Mouse (Mus musculus) large intestine, adult 2 months (tissue): ENCODE measurements around the gene Tmem139. TPM values are rescaled to one million over a fixed set of nuclear protein-coding genes. Genes with fewer than 3 reads are reported as not detected.

ENCODE experiments used
- DNase-seq: peaks from one replicate; pipeline ENCODE4 v3.0.0-alpha.2; 2012; ENCODE audit warnings: low read depth, low spot score
- WGBS: fragments of 180-500 bp; shearing (Covaris S2); methylation state at CpG from one replicate; pipeline ENCODE4 v1.1.7; 2018; 5-methylcytosine and 5-hydroxymethylcytosine counted together
- polyA plus RNA-seq: library from polyadenylated mRNA; depleted of rRNA; stranded (reverse); fragments of >200 nt; gene quantifications from 2 replicates; pipeline ENCODE4 v1.2.3, GENCODE M21; 2012; rRNA removed

Tmem139 gene
- 20.6 and 34.9 TPM in 2 replicates for polyA plus RNA-seq

DNA sequence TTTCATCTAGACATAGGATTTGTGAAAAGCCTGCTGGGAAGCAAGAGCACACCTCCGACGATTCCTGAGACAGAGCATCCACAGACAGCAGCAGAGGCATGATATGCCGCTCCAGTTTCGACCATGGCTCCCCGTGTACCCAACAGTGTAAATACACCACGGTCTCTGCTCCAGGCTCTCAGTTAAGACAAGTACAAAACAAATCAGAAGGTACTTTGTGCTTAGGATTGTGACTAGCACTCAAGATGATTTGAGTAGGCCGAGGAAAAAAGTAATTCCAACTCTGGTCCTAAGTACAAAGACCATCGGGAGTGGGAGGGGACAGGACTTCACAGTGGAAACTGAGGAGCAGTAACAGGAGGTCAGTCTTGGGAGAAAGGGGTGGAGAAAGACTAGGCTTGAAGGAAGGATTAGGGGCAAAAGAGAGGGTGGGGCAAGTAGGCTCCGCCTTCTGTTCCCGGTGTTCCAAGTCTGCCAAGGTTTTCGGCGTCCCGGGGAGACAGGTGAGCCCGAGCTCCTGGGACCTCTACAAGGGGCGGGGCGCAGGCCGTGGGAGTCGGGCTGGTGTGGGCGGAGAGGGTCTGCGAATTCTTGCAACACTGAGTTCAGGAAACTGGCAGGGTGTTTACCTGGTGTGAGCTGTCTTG is at the start of gene Tmem139:
Gene Tmem139 (plus strand): TSS at position 447 of the 647 bp plus-strand sequence.
- 15% methylated on average over 20 of the region's 20 CpGs for WGBS
- peak; percentile 86 for DNase-seq

DNA sequence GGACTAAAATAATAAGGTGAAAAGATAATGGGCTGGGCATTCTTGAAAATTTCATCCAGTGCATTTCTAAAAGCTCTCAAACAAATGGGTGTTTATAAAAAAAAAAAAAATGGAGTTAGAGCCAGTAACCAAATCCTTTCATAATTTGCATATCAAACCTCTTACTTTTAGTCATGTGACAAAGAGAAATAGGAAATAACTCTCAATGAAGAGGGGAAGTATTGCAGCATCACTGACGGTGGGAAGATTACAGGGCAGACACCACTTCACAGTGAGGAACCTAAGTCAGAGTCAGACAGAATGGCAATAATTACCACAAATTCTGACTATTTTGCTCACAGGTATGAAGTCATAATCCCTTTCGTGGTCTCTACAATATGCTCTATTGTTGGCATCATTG is 46.7 kb upstream of the Tmem139 start, which contains the start of gene Tas2r144:
Gene Tas2r144 (plus strand): TSS at position 301 of the 400 bp plus-strand sequence.
- WGBS = 75% methylated on average over 2 of the region's 2 CpGs
- no peak for DNase-seq

DNA sequence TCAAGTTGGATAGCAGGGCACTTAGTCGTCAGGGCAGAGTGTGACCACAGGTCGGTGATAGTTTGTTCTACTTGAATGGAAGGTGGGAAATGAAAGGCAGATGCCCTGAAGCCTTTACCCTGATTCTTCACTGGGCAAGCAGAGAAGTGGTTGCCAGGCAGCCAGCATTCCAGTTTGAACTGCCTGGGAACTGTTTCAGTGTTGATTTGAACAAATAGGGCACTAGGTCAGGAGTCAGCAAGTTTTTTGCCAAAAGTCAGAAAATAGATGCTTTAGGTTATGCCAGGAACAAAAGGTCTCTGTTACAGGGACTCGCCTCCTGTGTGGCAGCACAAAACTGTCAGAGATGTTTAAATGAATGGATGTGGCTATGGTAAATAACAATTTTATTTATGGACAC is 39.5 kb upstream of the Tmem139 start:
- no peak for DNase-seq
- WGBS = 52% methylated on average over 3 of the region's 3 CpGs

GRCm38 (mm10) chr6:42225046-42225445 is 36.7 kb upstream of the Tmem139 start:
- 51% methylated on average over 4 of the region's 4 CpGs for WGBS
- no peak for DNase-seq

GRCm38 (mm10) chr6:42227240-42228101 is 34.3 kb upstream of the Tmem139 start:
- 9% methylated on average over 17 of the region's 17 CpGs for WGBS
- DNase-seq = no peak

DNA sequence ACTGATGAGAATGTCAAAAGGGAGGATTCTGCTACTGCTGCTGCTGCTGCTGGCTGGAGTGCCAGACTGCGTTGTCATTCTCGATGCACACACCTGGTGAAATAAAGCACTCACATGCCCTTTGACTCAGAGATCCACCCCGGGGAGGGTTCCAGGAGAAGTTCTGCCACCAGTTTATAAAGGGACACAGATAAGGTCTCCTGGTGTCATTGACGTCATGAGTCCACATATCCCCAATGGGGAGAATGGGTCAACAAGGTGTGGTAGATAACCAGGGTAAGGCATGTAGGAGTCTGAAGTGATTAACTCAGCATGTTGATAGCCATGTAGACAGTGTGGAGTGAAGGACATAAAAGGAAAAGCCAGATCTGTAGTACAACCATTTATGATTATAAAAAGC is 32.2 kb upstream of the Tmem139 start:
- WGBS = 22% methylated on average over 4 of the region's 4 CpGs
- DNase-seq = no peak

DNA sequence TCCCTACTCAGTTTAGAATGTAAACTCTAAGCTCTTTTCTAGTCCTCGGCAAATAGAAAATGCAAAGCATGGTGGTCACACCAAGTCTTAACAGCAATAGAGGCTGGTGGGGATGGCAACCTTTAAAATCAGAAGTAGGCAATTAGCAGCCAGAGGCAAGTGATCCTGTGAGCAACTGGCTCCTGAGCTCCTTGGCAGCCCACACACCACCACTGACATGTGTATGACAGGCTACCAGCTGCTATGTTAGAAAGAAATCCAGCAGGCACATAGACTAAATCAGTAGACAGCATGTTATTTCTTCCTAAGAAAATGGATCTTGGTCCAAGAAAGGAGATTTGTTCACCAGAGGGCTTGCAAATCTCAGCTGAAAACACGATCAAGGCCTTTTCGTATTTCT is 30.6 kb upstream of the Tmem139 start:
- 86% methylated on average over 3 of the region's 3 CpGs for WGBS
- DNase-seq = no peak

DNA sequence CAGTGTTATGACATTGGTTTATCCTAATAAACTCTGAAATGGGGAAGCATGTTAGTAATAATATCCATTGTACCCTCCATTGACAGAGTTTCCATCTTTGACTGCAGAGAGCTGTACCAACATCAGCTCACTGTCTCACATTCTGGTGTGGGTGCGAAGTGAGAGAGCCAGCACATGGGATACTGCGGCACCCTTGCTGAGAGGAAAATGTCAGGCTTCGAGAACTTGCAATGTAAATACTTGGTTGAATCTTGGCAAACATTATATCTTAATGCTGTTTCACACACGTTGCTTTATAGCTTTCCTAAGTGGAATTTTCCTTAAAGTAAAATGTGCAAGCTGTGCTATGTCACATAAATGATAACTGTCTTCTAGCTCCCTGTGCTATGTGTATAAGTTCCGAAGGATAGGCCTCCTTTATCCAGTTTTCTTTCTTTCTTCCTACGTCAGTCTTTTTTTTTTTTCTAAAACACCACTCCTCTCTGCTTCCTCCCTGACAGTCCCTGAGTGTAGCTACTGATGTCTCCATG is 24.4 kb upstream of the Tmem139 start:
- WGBS = 63% methylated on average over 6 of the region's 6 CpGs
- DNase-seq = no peak

DNA sequence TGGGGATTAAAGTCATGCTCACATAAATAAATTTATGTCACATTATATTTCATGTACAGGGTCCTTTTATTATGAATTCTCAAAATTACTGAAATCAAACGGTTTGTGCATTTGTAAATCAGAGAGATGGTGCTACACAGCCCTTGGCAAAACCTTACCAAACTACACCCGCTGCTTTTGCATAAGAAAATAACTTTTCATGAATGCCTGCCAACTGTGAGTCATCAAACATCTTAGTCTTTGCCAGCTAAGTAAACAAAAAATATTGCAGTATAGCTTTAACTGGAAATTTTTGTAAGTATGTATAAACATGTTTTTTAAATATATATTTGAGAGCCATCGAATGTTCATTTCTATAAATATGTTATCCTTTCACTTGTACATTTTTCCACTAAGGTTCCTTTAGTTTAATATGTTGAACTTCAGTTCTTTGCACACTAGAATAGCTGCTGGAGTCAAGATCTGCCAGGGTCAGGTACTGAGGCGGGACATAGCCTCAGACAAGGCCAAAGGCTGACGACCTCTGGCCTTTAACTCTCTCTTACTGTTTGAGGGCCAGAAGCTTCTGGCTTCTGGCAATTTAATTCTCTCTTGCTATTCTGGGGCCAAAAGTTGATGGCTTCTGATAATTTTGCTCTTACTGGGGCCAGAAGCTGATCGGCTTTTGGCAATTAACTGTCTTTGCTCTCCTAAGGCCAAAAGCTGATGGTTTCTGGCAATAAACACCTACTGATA is 20.3 kb upstream of the Tmem139 start:
- no peak for DNase-seq
- 31% methylated on average over 6 of the region's 6 CpGs for WGBS

GRCm38 (mm10) chr6:42245711-42246353 is 15.9 kb upstream of the Tmem139 start, which contains the start of gene Gstk1:
Gstk1 (plus strand) TSS chr6:42245935.
- 3% methylated on average over 28 of the region's 28 CpGs for WGBS
- DNase-seq = peak; percentile 96

GRCm38 (mm10) chr6:42247173-42247572 is 14.6 kb upstream of the Tmem139 start:
- 66% methylated on average over 8 of the region's 8 CpGs for WGBS
- DNase-seq = no peak

- WGBS = 95% methylated on average over 1 of the region's 1 CpGs
- DNase-seq = no peak
These were observed 13.8 kb upstream of the Tmem139 start for GRCm38 (mm10) chr6:42247981-42248380.

DNA sequence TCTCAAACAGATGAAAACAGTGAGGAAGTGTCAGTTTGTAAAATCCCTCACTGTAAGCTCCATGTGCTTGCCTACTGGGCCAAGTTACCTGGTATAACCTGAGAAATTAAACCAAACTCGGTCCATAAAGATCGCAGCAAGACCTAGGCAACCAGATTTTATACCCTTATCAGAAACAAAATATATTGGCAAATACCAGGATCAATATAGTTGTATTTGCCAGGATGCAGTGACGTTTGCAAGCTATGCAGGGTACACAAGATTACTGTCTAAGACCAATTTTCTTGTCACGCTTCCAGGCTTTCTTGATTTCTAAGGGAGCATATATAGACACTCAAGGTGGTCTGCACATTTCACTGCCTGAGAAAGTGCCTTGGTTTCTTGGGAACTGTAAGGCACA is 10.0 kb upstream of the Tmem139 start:
- no peak for DNase-seq

GRCm38 (mm10) chr6:42253103-42253502 is 8.7 kb upstream of the Tmem139 start:
- DNase-seq = no peak
- 100% methylated on average over 2 of the region's 2 CpGs for WGBS

More for the DNA sequence above, 10.0 kb upstream of the Tmem139 start:
- WGBS = 85% methylated on average over 4 of the region's 4 CpGs

DNA sequence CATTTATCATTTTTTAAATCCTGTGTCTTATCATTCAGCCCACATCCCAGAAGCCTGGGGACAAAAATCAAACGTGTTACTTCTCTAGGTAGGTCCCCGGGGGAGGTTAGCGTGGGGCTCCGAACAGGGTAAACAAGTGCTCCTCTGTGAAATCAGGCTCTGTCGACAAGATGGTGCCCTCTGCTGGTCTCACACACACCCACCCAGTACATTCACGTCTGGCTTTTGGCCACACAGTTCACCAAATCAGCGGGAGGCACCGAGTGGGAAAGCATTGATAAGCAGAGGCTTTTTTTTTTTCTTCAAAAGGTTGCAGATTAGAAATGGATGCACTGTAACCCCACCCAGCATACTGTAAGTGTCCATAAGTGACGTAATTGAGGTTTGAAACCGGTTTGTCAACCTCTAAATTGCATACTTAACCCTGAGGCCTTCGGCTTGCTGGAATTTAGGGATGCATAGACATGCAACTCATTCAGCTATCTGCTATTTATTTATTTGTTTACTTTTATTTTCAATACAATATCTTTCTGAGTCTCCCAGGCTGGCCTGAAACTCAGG is 4.4 kb upstream of the Tmem139 start:
- no peak for DNase-seq
- 9% methylated on average over 11 of the region's 11 CpGs for WGBS

GRCm38 (mm10) chr6:42260430-42260829 is 1.3 kb upstream of the Tmem139 start:
- no peak for DNase-seq

DNA sequence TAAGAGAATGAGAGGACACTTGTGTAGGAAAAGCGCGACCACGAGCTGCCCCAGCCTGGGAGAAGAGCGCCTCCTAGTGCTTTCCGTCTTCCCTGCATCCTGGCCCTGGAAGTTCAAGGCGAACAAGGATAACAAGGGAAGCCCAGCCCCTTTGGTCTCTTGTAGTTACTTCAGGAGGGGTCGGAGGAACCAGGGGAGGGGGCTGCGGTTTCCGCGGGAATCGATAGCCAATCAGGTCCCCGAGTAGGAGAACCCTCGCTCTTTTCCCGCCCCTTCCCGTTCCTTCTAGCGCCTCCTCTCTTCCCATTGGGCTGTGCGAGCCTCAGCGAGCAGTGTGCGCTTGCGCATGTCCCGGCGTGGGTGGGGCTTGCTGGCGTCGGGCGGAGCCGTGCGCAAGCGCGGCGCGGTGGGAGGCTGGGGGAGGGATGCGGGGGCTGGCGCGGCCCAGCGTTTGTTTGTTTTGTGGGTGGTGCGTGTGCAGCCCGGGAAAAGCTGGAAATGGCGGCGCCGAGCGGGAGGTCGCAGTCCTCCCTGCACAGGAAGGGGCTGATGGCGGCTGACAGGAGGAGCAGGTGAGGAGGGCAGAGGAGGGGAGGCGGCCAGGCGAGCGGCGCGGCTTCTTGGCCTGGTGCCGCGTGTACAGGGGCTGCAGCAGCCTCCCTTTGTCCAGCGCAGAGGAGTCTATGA is 3.0 kb downstream of the Tmem139 start, which contains the start of gene Casp2:
Gene Casp2 (plus strand): TSS at position 360 of the 687 bp plus-strand sequence.
- WGBS = 1% methylated on average over 51 of the region's 51 CpGs
- DNase-seq = peak; percentile 98

More at GRCm38 (mm10) chr6:42260430-42260829, 1.3 kb upstream of the Tmem139 start:
- 19% methylated on average over 6 of the region's 6 CpGs for WGBS
